Mouse (Mus musculus): ENCODE results near the gene Taf1b. TPM values are rescaled to one million over a fixed set of nuclear protein-coding genes. Genes with fewer than 3 reads are reported as not detected.
"Not testable (repeated sequence)": the region's sequence is repeated elsewhere in the genome, so short reads cannot be mapped to it uniquely, and the experiment has no call there.

Gene Taf1b
- 10 to 100 TPM; 17.2 to 17.8 TPM for total RNA-seq (2021)

DNA sequence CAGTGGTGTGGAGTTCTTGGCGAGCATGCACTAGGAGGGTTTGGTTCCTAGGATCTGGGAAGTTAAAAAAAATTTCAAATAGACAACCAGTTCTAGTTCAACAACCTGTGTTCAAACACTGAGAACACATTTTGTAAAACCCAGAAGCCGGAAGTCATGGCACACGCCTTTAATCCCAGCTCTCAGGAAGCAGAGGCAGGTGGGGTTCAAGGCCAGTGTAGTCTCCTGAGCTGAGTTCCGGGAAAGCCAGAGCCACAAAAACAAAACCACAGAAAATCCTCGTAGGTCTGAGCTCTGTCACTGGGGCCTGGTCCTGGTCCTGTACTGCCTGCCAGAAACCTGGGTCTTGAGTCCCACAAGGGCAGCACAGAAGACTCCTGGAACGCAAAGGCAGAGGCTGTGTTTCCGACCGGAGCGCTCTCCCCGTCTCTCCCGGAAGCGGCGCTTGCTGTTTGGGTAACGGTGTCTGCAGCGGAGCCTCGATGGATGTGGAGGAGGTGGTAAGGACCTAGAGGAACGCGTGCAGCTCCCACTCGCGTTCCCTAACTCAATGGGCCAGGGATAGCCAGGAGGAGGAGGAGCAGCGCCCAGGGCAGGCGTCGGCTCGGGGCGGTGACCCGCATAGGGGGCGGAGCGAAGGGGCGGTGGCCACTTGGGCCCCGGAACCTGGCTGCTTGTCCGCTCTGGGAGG lies at the start of gene Taf1b:
Gene Taf1b, plus strand, starts transcription at position 210 of the 691 bp plus-strand sequence.
- DNase-seq: peak; percentile 88

DNA sequence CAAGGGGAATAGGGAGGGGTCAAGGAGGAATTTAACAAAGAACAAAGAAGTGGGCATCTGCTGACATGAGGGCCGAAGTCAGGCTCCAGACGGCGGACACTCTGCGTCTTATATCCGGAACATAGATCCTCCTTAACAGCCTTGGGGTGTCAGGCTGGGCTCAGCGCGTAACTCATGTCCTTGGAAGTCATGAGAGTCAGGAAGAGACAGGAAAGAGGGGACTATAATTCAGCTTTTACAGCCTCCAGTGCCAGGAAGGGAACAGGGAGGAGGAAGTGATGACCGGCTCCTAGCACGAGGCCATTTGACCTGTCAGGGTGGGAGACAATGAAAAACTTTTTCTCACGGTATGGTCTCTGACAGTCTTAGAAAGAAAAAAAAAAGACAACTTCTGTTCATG lies 37.8 kb upstream of the Taf1b start:
- no peak for DNase-seq

DNA sequence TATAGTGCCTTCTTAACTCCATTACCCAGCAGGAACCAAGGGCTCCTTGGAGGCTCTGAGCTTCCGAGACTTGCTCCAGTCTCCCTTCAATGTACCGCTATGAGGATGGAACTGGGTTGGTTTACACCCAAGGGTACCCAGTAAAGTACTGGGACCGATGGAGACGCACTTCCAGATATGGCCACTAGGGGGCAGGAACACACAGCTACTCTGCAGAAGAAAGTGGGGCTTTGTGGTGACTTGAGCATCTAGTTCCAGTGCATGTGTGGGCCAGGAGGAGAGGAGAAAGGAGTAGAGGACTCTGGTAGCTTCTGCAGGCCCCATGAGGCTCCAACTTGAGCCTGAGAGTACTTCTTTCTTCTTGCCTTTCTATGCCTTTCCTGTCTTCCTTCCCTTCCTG lies 36.0 kb upstream of the Taf1b start:
- DNase-seq: not testable (repeated sequence)

DNA sequence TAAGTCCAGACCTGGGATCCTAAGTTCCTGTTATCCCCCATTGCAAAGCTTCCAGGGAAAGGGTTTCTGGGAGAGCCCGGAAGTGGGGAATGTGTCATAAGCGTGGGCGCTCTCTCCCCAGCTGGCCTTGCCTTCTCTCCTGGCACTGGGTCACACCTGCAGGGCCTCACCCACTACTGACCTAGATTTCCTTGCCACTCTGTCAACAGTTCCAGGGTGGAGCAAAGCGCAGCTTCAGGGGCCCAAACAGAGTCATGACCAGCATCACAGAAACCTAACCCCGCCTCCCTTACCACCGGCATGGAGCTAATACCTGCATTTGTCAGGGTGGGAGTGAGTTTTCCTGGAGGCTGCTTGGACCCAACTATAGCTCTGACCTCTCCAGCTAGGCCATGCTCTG lies 34.7 kb upstream of the Taf1b start:
- DNase-seq: not testable (repeated sequence)

DNA sequence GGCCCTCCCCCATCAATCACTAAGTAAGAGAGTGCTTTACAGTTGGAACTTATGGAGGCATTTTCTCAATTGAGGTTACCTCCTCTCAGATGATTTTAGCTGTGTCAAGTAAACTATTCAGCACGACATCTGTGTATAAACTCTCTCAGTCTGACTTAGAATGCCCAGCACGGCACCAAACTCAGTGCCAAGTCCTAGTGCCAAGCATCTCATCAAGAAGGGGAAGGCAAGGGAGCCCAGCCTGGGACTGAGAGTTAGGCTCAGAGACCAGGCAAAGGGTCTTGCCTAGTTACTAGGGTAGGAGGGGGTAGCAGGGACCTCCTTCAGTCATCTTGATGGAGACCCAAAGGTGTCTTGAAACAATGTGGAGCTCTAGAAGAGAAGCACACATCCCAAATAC lies 29.2 kb upstream of the Taf1b start:
- no peak for DNase-seq

DNA sequence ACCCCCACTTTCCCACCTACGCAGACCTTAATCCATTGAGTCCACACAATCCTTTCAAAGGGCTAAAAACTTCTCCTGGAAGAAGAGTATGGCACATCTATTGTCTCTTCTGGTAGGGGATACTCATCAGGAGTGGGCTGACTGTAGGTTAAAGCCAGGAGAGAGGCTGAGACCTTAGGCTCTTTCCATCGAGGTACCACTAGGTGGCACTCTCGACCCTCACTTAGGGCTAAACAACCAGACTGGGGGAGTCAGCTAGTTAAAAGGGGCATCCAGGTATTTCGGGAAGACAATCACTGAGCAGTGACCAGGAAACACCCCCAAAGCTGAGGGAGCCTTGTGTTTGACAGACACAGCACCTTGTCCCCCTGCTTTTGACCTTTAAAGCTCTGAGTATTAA lies 27.2 kb upstream of the Taf1b start:
- DNase-seq: peak; percentile 72

DNA sequence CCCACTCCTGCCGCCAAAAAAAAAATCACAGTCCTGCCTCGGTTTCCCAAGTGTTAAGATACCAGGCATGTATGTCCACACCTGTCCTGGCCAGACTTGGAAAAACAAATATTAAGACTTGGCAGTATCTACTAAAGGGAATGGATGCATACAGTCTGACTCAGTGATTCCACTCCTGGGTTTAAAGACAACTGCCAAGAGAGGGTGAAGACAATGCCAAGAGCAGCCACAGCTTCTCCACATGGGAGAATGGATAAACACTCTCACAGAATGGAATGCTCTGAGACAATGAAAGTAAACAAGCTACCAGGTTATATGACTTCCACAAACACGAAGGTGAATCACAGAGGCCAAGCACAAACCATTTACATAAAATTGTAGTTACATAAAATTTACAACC lies 24.9 kb upstream of the Taf1b start:
- no peak for DNase-seq

DNA sequence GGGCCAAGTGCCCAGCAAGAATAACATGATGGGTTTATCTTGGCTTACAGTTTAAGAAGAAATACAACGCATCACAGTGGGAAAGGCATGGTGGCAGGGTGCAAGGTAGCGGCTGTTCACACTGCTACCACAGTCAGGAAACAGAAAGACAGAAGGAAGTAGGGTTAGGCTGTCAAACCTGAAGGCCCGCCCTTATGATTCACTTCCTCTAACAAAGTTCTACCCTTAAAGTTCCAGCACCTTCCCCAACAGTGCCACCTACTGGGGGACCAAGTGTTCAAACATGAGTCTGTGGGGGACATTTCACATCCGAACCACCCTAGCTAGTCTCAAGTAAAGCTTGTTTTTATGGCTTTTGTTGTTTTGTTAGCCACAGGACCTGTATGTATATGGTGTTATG lies 13.2 kb upstream of the Taf1b start:
- DNase-seq: no peak

DNA sequence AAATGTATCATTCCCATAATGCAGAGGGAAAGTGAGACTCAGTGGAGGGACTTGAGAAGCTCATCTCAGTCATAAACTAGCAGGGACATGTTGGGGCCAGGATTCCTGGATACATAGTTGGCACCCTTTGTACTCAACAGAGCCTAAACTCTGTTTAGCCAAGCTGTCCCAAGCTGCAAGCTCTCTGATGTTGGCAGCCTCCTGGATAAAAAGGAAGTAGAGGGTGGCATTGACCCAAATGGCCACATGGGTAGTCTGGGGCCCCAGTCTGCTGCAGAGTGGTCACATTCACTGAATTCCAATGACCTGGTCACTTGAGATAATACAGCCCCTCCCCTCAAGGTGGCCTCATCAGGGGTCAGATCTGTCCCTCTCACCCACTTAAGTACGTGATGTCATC lies 11.3 kb upstream of the Taf1b start:
- DNase-seq: peak; percentile 13

DNA sequence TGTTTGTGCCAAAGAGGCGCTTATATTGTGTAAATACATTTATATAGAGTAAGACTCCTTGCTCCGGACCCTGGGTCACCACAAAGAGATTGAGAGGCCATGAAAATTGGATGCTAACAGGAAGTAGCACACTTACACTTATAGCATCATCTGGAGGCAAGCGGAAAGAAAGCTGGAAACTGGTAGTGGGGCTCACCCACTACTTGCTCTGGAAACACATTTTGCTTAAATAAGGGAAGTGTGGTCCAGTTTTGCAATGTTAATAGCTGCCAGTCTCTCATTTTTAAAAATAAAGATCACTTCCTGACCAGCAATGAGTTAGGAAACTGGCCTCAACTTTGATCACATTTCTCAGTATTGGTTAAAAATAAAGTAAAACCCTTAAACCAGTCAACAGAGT lies 5.7 kb upstream of the Taf1b start:
- DNase-seq: not testable (repeated sequence)

DNA sequence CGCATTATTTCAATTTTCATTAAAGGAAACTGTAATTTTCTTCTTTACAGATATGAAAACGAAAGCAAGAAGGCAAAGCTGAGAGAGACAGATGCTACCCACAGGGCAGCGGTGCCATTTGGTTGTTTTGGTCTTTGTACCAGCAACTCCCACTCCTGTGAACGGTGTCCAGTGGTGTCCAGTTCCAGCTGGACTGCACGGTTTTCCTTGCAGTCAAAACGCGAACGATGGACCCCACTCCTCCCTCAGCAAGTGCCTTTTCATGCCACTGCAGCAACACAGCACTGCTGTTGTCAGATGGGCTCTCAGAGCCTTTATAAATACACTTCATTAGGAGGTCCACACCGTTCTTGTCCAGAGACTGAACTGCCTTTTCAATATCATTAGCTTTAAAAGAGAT lies 5.1 kb upstream of the Taf1b start:
- DNase-seq: no peak

DNA sequence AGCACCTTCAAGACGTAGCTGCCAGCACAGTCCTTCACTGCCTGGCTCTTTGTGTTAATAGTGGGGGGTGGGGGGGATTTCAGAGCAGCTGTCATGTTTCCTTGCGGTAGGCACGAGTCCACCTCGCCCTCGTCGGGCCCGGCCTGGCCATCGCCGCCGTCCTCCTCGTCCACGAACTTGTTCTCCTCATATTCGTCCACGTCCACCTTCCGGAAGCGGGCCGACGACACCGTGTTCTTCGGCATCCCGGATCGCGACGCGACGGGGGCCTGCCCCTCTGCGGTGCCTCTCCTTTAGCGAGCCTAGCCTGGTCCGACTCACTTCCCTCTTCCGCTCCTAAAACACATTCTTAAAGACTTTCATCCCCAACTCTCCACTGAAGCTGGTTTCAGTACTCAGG lies 4.7 kb upstream of the Taf1b start:
- peak; percentile 23 for DNase-seq

DNA sequence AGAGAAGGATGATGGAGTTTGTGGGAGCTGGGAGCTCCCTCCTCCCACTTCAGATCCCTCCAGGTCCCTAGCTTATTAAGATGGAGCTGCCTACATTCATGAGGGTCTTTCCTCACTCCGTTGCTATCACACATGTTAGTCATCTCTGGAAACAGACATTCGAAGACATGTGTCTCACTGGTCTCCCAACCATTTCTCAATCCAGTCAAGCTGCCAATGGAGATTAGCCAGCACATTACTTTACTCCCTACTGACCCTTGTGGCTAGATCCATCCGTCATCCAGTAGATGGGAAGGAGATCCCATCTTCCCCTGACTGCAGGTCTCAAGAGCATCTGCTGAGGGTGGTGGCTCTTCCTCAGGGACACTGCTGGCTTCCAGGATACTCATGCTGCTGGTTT lies 3.4 kb upstream of the Taf1b start:
- not testable (repeated sequence) for DNase-seq

DNA sequence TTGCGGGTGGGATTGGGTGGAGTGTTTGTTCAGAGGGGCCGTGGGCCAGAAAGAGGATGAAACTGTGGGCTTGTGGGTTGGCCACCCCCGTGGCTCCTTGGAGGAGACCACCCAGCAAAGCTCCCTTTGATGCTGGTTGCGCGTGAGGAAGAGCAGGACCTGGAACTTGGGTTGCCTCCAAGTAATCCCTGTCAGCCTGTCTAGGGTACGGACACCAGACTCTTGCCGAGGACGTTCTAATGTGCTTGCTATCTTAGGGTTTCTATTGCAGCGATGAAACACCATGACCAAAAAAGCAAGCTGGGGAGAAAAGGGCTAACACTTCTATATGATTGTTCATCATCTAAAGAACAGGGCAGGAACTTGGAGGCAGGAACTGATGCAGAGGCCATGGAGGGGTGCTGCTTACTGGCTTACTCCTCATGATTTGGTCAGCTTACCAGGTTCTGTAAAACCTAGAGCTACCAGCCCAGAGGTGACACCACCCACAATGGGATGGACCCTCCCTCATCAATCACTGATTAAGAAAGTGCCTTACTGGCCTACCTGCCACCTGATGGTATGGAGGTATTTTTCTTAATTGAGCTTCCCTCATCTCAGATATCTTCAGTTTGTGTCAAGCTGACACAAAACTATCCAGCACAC lies 804 bp downstream of the Taf1b start:
- not testable (repeated sequence) for DNase-seq

DNA sequence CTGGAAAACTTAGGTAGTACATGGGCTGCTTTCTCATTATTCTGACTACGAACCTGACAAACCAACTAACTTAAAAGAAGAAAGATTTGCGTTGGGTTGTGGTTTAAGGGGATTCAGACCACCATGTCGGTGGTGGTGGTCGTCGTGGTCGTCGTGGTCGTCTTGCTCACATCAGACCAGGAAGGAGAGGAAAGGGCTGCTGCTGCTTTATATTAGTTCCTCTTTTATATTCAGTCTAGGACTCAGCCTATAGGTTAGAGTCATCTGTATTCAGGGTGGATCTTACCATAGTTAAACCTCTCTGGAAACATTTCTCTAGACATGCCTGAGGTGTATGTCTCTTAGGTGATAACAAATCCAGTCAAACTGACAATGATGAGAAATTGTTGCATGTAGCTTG lies 19.0 kb downstream of the Taf1b start:
- no peak for DNase-seq

DNA sequence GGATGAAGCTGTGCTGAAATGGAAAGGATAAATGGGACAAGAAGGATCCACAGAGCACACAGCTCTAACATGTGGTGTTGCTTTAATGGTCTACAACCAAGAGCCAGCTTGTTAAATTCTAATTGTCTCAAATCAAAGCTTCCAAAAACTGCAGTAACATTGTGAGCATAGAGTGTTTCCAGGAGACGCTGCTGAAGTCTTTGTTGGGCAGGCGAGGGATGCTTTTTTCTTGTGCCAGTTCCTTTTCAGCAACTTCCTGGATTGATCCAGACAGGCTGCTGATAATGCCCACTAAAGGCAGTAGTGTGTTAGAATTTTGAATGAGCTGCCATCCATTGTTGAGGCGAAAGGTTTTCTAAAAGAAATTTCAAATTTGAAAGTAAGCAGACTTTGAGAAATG lies 22.9 kb downstream of the Taf1b start:
- DNase-seq: no peak

DNA sequence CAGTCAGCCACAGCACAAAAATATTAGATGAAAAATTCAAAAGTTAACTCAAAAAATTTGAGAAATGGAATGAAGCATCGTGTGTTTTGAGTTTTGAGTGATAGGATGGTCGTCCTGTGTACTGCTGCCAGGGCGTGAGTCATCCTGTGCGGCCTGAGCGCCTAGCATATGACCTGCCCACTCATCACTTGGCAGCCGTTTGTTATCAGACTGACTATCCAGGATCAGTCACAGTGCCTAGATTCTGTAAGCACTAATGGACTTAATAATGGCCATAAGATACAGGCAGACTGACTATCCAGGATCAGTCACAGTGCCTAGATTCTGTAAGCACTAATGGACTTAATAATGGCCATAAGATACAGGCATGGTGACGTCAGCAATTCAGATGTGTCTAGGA lies 26.9 kb downstream of the Taf1b start:
- DNase-seq: not testable (repeated sequence)

DNA sequence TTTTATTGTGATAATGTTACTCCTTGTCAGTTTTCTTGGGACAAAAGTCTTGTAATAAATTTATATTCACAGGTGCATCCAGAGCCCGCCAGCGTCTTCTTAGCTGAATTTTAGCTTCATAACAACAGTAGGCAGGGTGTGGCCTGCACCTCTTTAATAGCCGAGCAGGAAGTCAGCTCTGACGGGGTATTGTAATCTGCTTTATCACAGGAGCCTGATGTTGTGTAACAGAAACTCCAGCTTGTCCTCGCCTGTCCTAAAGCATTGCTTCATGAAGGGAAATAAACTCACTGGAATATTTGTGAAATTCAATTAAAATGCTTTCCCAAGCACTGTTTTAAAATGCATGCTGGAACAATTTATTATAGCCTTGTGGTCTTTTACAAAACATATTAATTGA lies 38.2 kb downstream of the Taf1b start:
- no peak for DNase-seq

DNA sequence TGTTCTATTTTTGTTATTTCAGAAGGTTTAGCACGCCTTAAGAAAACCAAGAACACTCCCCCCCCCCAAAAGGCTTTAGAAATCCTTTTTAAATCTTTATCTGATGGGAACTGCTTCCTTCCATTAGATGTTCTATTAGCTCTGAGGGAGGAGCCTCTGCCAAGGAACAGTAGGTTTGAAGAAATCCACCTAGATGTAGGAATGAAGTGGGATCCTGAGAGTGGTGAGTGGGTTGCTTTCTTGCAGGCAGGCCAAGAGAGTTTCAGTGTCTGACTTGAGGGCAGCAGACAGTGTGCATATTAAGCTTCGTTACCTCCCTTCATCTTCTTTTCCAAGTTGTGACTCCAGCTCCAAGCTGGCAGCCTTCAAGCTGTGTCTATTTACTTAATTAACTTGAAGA lies 39.0 kb downstream of the Taf1b start:
- no peak for DNase-seq

DNA sequence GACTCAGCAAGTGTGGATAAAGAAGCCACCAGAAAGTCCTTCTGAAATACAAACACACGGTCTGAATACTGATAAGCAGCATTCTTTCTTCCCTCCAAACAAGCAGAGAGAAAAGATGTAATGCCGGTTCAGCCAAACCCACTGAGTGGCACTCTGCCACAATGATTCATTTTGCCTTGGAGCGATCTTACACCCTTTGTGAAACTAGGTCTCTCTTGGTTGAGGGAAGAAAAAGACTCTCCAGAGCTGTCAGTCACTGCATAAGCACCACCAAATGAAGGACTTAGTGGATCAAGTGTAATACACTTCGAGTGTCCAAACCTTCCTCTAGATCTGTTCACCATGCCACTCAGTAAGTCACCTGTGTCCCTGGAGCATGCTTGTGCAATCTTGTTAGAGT lies 39.8 kb downstream of the Taf1b start:
- DNase-seq: peak; percentile 19

DNA sequence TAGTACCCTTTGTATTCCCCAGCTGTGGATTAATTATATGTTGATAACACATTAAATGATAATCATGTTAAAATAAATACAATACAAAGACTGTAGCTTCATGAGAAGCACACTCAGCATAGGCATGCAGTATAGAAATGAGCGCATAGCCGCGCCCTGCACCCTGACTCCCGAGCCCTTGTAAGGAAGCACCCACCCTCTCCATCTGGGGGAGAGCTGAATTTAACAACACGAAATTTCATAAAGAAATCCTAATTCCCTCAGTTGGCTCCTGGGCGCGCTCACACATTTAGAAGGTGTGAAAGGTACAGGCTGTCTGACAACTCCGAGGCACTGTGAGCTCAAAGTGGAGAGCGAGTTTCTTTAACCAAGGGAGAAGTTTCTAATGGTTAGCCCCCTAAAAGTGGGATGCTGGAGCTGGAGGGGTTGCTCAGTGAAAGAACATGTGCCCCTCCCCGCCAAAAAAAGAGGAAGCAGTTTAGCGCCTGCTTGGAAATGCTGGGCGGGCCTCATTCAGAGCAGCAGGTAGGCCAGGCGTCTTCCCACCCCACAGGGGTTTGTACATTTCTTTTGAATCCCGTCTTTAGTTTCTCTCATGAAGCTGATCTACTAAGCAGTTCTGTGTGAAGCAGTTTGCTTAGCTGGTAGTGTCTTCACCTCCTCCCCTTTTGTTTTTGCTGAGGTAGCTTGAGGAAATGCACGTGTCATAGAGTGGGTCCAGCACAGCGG lies 43.4 kb downstream of the Taf1b start:
- DNase-seq: no peak

DNA sequence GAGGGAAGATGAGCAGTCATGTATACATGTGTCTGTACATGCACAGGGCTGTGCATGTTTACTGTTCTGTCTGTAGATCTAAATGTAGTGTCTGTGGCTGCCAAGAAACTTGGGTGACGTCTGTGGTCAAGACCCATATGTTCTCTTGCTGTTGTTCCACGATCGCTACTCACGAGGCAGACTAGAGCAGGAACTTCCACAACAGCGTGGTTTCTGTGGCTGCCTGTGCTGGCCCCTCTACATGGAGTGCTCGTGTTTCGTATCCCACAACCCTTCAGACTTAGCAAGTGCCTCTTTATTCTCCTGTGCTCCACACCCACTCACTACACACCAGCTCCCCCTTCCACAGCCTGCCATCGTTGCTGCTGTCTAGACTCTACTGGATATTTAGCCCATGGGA lies 49.5 kb downstream of the Taf1b start:
- DNase-seq: no peak

DNA sequence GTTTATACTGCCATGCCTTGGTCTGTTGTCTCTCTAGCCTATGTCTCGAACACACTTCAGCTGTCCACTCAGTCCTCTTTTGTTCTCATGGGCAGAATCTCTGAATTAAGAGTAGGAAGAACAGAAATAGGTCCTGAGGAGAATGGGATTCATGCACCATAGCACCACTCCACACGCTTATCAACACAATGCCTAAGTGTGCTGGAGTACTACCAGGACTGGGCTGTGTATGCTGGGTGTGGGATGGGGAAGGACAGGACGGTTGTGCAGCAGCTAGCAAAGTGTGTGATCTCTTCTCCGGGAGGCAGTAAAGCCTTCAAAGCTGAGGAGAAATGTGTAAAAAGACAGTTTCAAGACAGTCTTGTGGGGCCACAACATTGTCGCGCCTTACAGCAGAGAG lies 50.7 kb downstream of the Taf1b start:
- no peak for DNase-seq

DNA sequence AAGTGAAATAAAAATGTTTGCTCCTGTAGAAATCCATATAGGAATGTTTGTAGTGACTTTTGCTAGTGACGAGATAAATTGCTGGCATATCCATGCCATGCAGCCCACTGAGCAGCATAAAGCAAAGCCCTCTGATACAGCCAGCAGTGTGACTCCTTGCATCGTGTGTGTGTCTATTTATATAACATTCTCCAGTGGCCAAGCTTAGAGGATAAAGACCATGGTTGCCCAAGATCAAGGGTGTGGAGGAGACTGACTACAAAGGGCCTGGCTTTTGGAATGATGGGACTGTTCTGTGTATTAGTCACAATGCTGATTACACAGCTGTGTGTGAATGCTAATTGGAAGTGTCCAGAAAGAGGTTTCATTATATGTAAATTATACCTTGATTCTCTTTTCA lies 54.4 kb downstream of the Taf1b start:
- DNase-seq: no peak

Measured in heart, postnatal 4 days (tissue).